Mouse (Mus musculus): Measurements from ENCODE around the gene Tgm2. TPM values are rescaled to one million over a fixed set of nuclear protein-coding genes. Genes with fewer than 3 reads are reported as not detected.

Tgm2 gene
- polyA plus RNA-seq, 1 experiment from 2014 or later, result 8.6 TPM

DNA sequence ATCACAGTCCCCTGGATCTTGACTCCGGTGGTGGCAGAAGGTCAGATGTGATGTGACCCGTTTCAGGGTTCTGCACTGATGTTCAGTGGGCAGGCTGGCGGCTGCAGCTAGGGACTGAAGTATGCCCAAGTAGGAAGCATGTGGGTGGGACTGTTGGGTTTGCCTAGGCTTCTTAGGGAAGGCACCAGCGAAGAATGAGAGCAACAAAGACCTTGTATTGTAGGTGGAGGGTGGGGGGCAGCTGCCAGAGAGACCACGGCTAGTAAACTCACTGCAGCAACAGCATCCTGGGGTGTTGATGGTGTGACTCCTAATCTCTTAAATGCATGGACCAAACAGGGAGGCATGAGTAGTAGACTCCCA is 74.6 kb downstream of the Tgm2 start:
- Histone ChIP-seq H3K4me3 (no peak overlapping the region), H3K4me1 (replicated peaks) (no peaks in the 10 kb centered on the region), H3K27ac (replicated peaks) (no peak overlapping the region), H3K9ac (no peak overlapping the region), H3K4me2 (no peak overlapping the region), H3K36me3 (peaks cover 35% of the 10 kb centered on the region), H3K27me3 (no peaks in the 10 kb centered on the region), H3K9me3 (no peaks in the 10 kb centered on the region)
- ATAC-seq (ENCODE audit: low FRiP score, low read depth), result no peak
- WGBS, result 86% methylated on average over 5 of the region's 5 CpGs

DNA sequence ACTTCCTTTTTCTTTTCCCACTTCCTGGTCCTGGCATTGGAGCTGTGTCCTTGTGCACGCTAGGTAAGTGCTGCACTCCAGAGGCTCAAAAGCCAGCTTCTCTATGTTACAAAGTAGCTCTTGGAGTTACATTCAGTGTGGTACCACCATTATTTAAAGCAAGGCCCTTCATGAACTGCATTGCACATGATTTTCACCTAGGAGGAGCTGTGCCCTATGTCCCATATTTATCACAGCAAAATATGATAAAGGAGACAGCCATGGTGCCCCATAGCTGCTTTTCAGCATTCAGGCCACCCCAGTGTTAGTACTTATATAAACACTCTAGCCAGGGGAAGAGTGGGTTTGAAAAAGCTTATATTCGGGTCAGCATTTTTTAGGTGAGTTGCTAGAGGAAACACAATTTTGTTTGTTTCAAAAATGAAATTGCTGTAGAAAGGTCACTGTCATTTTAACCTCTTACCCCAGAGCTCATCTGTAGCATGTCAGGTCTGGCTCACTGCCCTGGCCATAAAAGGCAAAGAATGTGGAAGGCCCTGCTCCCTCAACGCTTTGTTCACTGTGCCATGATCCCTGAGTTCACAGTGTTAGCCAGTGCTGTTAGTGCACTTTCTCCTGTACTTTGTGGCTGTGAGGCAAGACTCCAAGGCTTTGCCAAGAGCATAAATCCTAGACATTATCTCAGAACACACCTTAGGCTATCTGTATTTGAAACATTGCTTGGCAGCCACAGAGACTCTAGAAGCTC is 75.2 kb downstream of the Tgm2 start:
- H3K4me1 ChIP-seq (replicated peaks), result no peaks in the 10 kb centered on the region
- H3K9ac ChIP-seq, result no peak overlapping the region
- no peak overlapping the region for H3K4me3 ChIP-seq
- 85% methylated on average over 3 of the region's 3 CpGs for WGBS
- no peaks in the 10 kb centered on the region for H3K9me3 ChIP-seq
- no peaks in the 10 kb centered on the region for H3K27me3 ChIP-seq
- H3K4me2 ChIP-seq, result no peak overlapping the region
- no peak for ATAC-seq (ENCODE audit: low FRiP score, low read depth)
- peaks cover 29% of the 10 kb centered on the region for H3K36me3 ChIP-seq
- no peak overlapping the region for H3K27ac ChIP-seq (replicated peaks)

DNA sequence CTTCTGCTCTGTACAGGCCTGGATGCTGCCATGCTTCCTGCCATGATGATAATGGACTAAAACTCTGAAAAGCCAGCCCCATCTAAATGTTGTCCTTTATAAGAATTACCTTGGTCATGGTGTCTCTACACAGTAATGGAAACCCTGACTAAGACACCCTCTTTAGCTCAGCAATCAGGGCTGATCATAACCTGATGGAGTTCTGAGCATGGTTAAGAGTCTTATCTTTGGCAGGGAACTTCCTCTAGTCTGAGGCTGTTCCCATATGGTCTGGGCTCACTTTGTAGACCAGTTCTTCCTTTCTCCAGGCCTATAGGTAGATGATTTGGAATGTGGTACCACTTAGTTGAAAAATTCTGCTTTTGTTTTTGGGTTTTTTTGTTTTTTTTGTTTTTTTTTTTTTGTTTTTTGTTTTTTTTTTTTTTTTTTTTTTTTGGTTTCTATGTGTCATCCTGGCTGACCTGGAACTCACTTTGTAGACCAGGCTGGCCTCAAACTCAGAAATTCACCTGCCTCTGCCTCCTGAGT is 77.7 kb downstream of the Tgm2 start:
- no peak overlapping the region for H3K9ac ChIP-seq
- H3K27ac ChIP-seq (replicated peaks), result no peak overlapping the region
- no peaks in the 10 kb centered on the region for H3K4me1 ChIP-seq (replicated peaks)
- peaks cover 20% of the 10 kb centered on the region for H3K36me3 ChIP-seq
- H3K4me3 ChIP-seq, result no peak overlapping the region
- no peaks in the 10 kb centered on the region for H3K9me3 ChIP-seq
- no peak for ATAC-seq (ENCODE audit: low FRiP score, low read depth)
- no peak overlapping the region for H3K4me2 ChIP-seq
- no peaks in the 10 kb centered on the region for H3K27me3 ChIP-seq

DNA sequence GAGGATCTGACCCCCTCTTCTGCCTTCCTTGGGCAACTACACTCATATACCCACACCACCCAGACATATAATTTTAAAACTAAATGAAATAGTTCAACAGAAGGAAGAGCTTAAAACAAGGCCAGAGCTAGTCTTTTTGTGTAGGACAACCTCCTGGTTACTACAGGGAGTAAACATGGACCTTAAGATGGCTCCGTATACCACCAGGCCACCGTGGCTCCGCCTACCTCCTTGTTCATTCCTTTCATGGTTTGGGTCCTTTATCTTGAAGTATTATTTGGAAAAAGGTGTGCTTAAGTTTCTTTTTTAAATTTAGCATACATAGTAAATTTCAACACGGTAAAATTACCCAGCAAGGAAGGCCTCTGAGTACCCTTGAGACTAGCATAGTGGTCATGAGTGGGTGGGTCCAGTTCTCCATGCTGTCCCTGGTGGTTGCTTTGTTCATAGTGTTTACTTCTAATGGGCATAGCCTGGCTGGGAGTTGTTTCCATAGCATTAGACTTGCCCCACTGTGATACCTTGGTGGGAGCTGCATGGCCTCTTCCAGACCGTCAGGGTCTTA is 78.9 kb downstream of the Tgm2 start:
- Histone ChIP-seq H3K4me1 (replicated peaks) (no peaks in the 10 kb centered on the region), H3K4me2 (no peak overlapping the region), H3K36me3 (peaks cover 12% of the 10 kb centered on the region), H3K9me3 (no peaks in the 10 kb centered on the region), H3K4me3 (no peak overlapping the region), H3K27me3 (no peaks in the 10 kb centered on the region), H3K9ac (no peak overlapping the region), H3K27ac (replicated peaks) (no peak overlapping the region)
- 93% methylated on average over 5 of the region's 5 CpGs for WGBS
- no peak for ATAC-seq (ENCODE audit: low FRiP score, low read depth)

DNA sequence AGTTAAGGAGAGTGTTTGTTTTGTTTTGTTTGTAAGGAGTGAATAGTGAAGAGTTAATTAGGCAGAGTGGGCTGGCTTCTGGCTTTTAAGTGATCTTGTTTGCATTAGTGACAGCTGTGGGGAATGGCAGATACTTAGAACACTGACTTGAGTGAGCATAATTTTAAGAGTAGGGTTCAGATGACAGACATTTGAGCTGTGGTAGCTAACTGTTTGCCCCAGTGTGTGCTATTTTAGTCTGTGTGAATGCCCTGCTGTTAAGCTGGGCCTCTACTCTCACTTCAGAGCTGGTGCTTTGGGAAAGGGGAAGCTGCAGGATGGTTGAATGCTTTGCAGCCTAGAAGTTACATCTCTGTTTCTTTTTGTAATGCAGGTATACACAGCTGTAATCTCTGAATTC is 79.8 kb downstream of the Tgm2 start:
- ATAC-seq (ENCODE audit: low FRiP score, low read depth), result no peak
- Histone ChIP-seq H3K4me1 (replicated peaks) (no peaks in the 10 kb centered on the region), H3K9me3 (no peaks in the 10 kb centered on the region), H3K9ac (no peak overlapping the region), H3K4me3 (no peak overlapping the region), H3K36me3 (peaks cover 15% of the 10 kb centered on the region), H3K4me2 (no peak overlapping the region), H3K27ac (replicated peaks) (no peak overlapping the region), H3K27me3 (no peaks in the 10 kb centered on the region)

Other genes with a start within 250 kb of the Tgm2 start
- 32.5 and 40.0 TPM in 2 replicates for gene Vstm2l, start 231.8 kb downstream of the Tgm2 start, polyA plus RNA-seq (2015; fragmentation: Nextera tagmentation; extraction: Ambion mirVana)
- 16.5 and 17.7 TPM in 2 replicates for gene Tti1, start 118.0 kb downstream of the Tgm2 start, polyA plus RNA-seq (2015; fragmentation: Nextera tagmentation; extraction: Ambion mirVana)
- gene Rprd1b, start 117.9 kb downstream of the Tgm2 start, polyA plus RNA-seq (2015; fragmentation: Nextera tagmentation; extraction: Ambion mirVana), result 31.9 and 32.3 TPM in 2 replicates
- gene D630003M21Rik, start 82.8 kb upstream of the Tgm2 start, polyA plus RNA-seq (2015; fragmentation: Nextera tagmentation; extraction: Ambion mirVana), result 1.8 and 2.4 TPM in 2 replicates
- not detected in 2 replicates for gene Bpi, start 111.7 kb upstream of the Tgm2 start, polyA plus RNA-seq (2015; fragmentation: Nextera tagmentation; extraction: Ambion mirVana)
- gene Lbp, start 160.1 kb upstream of the Tgm2 start, polyA plus RNA-seq (2015; fragmentation: Nextera tagmentation; extraction: Ambion mirVana), result 5.4 and 6.8 TPM in 2 replicates
- 721 and 898 TPM in 2 replicates for gene Snhg11, start 229.2 kb upstream of the Tgm2 start, polyA plus RNA-seq (2015; fragmentation: Nextera tagmentation; extraction: Ambion mirVana)